In genomic region chr12:32919527-32919926, GRCm38 (mm10) we compare ENCODE assay signal across 16 mouse cellular contexts.
"Had no signal": no experiment of that assay in that cellular context is flagged by ENCODE, and none has a peak within 500 bp of the region (broad histone marks: within the 10 kb centered on the region; RNA-seq: fewer than 3 reads in every experiment).

No protein-coding gene starts in this region.

- H3K9ac ChIP-seq: forebrain, postnatal 0 days; heart, embryonic 13.5 days; heart, embryonic 15.5 days; hindbrain, embryonic 13.5 days; hindbrain, embryonic 15.5 days; limb, embryonic 12.5 days; liver, embryonic 13.5 days; liver, embryonic 15.5 days; liver, postnatal 0 days had no signal

- H3K4me1 ChIP-seq: heart, embryonic 13.5 days; heart, embryonic 15.5 days; hindbrain, embryonic 15.5 days; limb, embryonic 12.5 days; liver, embryonic 13.5 days; liver, embryonic 15.5 days had no signal

- H3K36me3 ChIP-seq: heart, embryonic 13.5 days; heart, embryonic 15.5 days; hindbrain, embryonic 13.5 days; hindbrain, embryonic 15.5 days; limb, embryonic 10.5 days; limb, embryonic 12.5 days; liver, embryonic 13.5 days; liver, embryonic 15.5 days had no signal

- H3K27me3 ChIP-seq: heart, embryonic 13.5 days; heart, embryonic 15.5 days; hindbrain, embryonic 13.5 days; hindbrain, embryonic 15.5 days; limb, embryonic 12.5 days; liver, embryonic 13.5 days; liver, embryonic 15.5 days had no signal

- ATAC-seq: forebrain, postnatal 0 days; hindbrain, postnatal 0 days; intestine, embryonic 16.5 days had no signal

- DNase-seq: forebrain, postnatal 0 days; layer of hippocampus, adult 9-11 months had no signal

- H3K4me3 ChIP-seq: heart, embryonic 13.5 days; heart, embryonic 15.5 days; hindbrain, embryonic 13.5 days; hindbrain, embryonic 15.5 days; left cerebral cortex, adult 2 months; limb, embryonic 10.5 days; limb, embryonic 12.5 days; liver, embryonic 13.5 days; liver, embryonic 15.5 days had no signal

- H3K27ac ChIP-seq: heart, embryonic 13.5 days; heart, embryonic 15.5 days; hindbrain, embryonic 13.5 days; hindbrain, embryonic 15.5 days; hindbrain, postnatal 0 days; kidney, postnatal 0 days; left cerebral cortex, adult 2 months; limb, embryonic 10.5 days; limb, embryonic 12.5 days; liver, embryonic 13.5 days; liver, embryonic 15.5 days had no signal

- H3K4me2 ChIP-seq: heart, embryonic 11.5 days; heart, embryonic 13.5 days; heart, embryonic 15.5 days; hindbrain, embryonic 13.5 days; hindbrain, embryonic 15.5 days; limb, embryonic 12.5 days; liver, embryonic 13.5 days; liver, embryonic 15.5 days had no signal

- H3K9me3 ChIP-seq: heart, embryonic 13.5 days; heart, embryonic 15.5 days; hindbrain, embryonic 13.5 days; hindbrain, embryonic 15.5 days; limb, embryonic 10.5 days; limb, embryonic 12.5 days; liver, embryonic 13.5 days; liver, embryonic 15.5 days had no signal
